Mouse (Mus musculus) natural killer cell, adult 2 months (primary cell): ENCODE data around the gene Armh4.
"Not testable (repeated sequence)": the region's sequence is repeated elsewhere in the genome, so short reads cannot be mapped to it uniquely, and the experiment has no call there.

Source experiments
- DNase-seq, 2 experiments: peaks; one replicate each; pipeline ENCODE4 v3.0.0; 2022; ENCODE audit warnings: low spot score in 2 of 2

Armh4 gene

DNA sequence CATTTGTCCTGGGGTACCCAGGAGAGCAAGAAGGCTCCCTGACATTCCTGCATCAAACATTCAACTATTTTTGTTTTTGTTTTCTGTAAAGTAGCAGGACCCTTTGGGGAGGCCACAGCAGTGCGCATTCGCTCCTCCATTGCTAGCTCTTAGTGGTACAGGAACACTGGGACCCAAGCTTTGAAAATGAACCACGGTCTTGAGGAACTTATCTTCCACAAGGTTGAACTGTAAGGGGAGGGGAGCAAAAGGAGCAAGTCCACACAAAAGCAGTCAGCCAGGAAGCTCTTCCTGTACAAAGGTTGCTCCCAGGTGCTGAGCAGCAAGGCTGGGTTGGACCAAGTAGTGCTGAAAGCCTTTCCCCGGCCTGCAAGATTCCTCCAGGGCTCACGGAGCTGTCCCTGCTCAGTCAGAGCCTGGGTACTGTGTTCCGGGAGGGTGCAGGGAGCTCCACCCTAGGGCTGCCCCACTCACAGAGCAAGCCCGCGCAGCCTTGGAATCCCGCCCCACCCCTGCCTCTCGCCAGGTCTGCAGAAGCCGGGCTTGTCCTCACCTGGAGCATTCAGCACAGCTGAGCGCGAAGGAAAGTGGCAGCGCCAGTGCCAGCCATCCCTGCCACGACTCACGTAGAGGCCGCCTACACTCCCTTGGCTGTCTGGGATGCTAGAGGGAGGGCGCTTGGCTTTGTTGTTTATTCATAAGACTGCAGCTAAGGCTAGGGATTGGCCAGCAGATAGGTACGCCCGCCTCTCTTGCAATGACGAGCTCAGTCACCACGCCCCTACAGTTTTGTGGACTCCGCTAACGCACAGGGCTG, at the start of gene Armh4:
Gene Armh4, minus strand, starts transcription at position 669 of the 817 bp plus-strand sequence.
- no peak for DNase-seq

DNA sequence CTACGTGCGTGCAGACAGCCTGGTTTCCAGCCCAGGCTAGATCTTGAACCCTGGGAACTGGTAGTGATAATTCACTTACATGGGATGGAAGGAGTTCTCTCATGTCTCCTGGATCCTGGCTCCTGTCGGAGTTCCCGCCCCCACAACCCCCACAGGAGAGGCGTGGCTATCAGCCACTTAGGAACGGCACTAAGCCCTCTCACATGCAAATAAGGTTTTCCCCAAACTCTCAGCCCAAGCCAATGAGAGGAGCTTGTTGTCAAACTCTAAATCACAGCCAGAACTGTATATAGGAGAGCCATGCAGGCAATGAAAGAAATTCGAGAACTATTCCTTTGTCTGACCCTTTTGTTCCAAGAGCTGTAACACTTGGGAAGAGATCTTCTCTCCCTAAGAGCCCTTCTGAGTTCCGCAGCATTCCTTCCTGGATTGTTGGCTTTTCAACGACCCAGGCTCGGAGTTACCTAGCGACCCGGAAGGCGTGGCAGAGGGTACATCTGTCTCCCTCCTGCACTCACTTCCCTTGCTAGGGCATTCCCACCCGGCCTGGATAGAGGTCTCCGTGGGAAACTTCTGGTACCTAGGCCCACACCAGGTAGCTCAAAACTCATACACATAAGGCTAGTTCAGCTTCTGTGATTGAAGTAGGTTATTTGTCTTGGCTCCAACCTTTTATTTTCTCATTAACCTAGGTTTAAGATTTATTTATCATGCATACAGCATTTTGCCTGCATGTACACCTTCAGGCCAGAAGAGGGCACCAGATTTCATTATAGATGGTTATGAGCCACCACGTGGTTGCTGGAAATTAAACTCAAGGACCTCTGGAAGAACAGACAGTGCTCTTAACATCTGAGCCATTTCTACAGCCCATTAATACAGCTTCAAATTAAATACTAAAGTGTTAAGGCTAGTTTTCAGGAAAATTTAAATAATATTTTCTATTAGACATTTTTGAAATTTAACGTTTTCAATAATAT, 46.3 kb upstream of the Armh4 start:
- DNase-seq: no peak

DNA sequence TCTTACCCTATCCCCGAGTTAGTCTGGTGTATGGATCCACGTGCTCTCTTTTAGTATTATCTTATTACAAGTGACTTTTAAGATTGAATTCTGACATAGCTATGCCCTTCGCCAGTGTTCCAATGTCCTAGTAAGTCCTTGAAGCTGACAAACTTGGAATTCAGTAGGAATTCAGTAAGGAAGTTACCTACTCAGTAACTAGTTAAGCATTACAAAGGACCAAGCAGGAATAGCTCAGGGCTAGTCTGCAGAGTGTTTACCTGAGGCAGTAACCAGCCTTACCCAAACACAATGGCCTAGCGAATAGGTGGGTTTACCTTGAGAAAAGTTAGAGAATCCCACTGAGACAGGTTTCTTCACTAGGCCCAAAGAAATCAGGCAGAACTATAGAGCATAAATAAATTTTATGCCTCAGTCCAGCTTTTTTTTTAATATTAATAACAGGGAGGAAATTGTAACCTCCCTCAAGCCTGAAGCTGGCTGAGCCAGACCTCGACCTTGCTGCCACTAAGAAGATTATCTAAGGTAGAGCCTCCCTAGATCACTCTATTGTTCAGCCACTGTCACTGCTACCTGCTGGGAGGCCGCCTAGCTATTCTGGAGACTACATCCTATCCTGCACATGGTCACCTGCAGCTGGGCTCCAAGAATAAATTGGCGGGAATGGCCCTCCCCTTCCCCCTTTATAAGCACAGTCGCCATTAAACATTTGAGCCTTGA, 36.7 kb upstream of the Armh4 start:
- DNase-seq: not testable (repeated sequence)

DNA sequence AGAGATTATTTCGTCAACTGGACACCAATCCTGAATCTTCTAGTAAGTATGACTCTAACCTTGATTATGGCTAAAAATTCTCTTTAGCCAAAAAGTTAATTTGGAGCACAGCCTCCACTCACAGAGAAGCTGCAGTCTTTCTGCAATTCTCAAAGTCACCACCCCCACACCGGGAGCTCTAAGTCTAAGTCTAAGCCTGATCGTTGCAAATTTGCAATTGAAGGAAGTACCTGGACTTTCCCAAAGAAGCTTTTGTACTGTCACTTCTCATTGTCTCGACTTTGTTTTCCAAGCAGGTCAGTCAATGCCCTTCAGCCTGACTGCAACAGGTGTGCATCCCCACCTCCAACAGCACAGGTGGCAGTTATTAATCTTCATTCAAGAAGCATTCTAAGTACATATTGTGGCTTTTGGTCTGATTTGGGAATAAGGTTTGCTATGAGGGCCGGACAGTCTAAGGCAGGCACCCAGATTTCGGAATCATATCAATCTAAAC, 35.6 kb upstream of the Armh4 start:
- DNase-seq: not testable (repeated sequence)

DNA sequence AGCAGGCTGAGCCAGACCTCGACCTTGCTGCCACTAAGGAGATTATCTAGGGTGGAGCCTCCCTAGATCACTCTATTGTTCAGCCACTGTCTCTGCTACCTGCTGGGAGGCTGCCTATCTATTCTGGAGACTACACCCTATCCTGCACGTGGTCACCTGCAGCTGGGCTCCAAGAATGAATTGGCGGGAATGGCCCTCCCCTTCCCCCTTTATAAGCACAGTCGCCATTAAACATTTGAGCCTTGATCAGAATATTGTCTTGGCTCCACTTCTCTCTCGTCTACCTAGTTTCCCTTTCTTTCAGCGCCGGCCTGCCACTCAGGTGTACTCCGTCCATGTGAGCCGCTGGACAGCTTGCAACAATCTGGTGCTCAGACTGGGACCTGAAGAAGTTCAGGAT, 29.8 kb upstream of the Armh4 start:
- not testable (repeated sequence) for DNase-seq

DNA sequence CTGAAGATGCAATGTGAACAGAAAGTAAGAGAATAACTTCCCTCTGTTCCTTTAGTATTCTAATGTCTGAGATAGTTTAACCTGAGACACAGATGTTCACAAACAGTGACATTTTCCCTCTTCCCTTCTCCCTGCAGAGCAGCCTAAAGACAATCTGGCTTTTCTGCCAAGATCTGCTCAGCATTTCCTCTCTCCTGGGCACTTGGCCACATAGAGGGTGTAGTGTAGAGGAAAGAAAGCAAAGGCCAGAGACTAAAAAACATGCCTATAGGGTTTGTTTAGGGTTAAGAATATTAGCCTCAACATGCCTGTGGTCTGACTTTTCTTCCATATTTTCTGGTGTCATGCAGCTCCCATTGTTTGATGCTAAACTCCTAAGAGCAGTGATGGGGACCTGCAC, 21.9 kb upstream of the Armh4 start:
- not testable (repeated sequence) for DNase-seq

DNA sequence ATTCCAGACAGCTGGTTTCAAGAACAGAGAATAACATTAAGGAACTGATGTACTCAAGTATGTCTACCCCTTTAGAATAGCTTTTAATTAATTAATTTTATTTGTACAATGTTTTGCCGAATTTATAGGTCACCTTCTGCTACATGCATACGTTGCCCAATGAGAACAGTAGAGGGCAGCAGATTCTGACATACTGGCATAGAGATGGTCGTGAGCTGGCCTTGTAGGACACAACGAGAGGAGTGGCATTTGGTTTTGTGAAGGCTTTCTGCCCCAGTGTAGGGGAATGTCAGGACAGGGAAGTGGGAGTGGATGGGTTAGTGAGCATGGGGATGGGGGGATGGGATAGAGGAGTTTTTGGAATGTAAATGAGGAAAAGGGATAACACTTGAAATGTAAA, 18.3 kb upstream of the Armh4 start:
- no peak for DNase-seq

DNA sequence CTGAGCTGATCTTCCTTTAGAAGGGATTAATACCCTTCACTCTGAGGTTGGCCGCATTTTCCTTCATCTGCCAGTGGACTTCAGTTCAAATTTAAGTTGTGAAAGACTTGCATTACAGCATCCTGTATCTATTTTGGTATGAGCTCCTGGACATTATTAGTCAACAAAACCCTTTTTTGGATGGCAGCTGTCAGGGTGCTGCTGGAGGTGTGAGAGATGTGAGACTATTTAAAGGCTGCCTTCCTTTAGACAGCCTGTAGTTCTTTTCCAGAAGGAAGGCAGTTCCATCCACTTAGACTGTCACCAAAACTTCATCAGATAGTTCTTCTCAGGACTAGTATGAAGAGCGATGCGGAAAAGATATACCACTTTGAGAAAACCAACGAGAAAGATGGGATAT, 10.8 kb upstream of the Armh4 start:
- no peak for DNase-seq

DNA sequence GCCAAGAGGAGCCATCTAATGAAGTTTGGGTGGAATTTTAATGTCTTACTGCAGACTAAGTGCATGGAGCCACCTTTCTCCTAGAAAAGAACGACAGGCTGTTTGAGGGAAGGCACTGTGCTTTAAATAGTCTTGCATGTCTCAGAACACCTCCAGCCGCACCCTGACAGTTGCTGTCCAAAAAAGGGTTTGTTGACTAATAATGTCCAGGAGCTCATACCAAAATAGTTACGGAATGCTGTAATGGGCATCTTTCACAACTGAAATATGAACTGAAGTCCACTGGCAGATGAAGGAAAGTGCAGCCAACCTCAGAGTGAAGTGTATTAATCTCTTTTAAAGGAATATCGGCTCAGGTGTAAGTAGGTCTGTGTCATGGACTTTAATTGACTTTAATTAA, 7.4 kb upstream of the Armh4 start:
- DNase-seq: no peak

DNA sequence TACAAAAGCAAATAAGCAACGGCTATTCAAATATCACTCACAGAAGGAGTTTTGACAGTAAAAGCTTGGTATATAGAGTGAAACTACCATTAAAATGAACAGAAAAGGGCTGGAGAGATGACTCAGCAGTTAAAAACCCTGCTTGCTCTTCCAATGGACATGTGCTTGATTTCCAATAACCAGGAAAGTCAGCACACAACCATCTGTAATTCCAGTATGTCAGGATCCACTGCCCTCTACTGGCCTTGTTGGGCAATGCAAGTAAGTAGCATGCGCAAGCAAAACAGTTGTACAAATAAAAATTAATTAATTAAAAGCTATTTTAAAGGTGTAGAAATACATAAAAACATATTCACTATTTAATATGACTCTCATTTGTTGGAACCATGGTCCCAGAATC, 2.6 kb upstream of the Armh4 start:
- DNase-seq: no peak

DNA sequence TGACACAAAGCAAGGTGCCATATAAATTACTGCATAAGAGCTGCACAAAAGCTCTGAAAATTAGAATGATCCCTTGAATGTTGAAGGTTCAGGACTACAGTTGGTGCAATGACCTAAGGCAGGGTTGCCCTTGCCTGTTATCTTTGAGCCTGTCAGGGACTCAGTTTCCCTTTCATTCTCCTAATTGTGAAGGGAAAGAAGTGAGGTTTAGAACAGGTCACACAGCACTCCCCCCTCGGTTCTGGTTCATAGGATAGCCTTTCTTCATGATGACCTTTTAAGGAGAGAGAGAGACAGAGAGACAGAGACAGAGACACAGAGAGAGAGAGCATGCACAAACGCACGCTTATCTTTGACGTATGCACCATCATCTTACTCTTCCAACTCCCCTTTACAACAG, 683 bp upstream of the Armh4 start:
- DNase-seq: no peak

DNA sequence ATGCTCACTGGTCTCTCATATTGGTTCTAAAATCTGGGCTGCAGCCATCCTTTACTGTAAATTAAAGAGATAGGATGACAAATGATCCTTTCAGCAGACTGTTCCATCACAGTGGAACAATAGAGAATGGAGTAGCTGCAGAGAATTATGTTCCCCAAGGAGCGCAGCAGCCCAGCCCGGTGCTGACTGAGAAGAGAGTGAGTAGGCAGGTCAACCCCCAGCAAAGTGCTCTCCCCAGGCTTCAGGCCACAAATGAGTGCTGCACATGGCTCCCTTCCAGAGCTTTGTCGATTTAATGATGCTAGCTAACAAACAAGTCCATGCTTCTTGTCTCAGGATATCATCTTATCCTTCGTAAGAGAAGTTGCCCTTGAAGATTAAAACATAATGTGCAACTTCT, 2.8 kb downstream of the Armh4 start:
- no peak for DNase-seq

DNA sequence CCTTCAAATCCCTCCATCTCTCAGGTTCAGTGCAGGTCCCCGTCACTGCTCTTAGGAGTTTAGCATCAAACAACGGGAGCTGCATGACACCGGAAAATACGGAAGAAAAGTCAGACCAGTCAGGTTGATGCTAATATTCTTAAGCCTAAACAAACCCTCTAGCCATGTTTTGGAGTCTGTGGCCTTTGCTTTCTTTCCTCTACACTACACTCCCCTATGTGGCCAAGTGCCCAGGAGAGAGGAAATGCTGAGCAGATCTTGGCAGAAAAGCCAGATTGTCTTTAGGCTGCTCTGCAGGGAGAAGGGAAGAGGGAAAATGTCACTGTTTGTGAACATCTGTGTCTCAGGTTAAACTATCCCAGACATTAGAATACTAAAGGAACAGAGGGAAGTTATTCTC, 5.6 kb downstream of the Armh4 start:
- not testable (repeated sequence) for DNase-seq

DNA sequence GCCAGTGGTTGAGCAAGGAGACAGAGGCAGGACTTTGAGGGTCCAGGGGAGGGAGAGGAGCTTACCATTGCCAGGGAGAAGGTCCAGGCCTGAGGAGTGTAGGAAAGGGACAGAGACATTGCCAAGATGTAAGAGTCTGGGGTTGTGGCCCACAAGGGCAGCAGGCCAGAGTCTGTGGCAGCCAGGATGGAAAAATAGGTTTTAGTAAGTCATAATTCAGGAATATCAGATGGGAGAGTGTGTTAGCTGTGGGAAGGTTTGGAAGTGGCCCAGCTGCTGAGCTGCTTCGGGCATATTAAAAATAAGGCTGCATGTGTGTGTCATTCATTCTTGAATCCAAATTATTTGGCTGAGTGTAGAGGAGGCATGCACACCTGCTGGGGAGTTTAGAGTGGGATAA, 11.4 kb downstream of the Armh4 start:
- no peak for DNase-seq

DNA sequence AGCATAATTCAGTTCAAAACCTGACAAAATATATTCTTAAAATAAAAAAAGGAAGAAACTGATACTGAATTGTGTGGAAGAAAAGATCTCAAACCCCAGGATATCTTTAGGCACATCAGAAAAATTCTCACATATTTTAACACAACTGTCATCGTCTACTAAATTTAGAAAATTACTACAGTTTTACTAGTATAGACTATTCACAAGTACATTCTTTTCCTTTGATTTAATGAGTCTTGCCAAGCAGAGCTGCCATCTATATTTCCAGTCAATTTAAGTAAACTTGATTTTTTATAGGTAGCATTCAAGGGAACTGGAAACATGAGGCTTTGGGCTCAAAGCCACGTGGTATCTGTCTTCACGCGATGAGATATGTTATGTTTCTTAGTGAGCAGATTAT, 16.6 kb downstream of the Armh4 start:
- DNase-seq: no peak

DNA sequence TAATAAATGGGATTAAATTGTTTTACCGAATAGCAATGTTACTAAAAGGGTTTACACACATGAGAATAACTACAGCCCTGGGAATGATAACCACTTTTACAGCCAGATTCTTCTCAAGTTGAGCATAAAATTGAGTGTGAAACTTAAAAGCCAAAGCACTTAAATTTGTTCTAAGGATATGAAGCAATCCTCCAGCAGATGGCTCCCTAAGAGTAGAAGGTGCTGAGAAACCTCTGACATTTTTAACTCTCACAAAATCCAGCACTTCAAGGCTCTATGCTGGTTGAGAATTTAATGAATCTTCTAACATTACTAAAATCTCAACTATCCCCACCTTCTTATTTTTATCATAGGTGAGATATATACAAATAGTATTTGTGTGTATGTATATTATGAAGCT, 27.3 kb downstream of the Armh4 start:
- DNase-seq: no peak

DNA sequence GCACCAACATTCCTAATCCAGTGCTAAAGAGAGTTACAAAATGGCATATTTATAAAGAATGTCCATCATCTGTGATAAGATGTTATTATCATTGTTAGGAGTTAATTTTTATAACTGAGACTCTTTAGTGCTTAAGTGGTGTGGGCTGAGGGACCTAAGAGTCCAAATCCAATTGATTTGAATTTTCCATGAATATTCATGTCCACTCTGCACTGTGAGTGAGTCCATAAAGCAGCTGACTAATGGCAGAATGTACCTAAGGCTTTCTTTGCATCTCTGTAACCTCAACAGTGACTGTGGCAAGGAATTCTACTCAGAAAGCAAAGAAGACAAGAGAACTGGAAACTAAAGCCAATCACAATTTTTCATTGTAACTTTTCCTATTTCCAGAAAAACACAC, 30.6 kb downstream of the Armh4 start:
- no peak for DNase-seq

DNA sequence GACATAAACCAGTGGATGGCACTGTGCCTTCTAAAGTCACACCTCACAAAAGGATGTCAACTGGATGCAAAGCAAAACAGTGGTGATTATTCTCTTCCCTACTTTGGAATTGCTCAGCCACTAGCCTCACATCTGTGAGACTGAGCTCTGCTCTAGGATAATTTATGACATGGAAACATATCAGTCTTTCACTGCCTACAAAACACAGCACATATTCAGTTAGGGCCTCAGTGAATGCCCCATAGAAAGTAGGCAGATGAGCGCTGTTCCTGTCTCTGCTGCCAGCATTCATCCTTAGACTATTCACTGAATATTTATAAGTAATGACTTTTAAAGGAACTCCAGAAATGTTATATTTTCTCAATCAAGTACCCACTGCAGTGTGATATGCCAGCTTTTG, 37.3 kb downstream of the Armh4 start:
- DNase-seq: no peak

DNA sequence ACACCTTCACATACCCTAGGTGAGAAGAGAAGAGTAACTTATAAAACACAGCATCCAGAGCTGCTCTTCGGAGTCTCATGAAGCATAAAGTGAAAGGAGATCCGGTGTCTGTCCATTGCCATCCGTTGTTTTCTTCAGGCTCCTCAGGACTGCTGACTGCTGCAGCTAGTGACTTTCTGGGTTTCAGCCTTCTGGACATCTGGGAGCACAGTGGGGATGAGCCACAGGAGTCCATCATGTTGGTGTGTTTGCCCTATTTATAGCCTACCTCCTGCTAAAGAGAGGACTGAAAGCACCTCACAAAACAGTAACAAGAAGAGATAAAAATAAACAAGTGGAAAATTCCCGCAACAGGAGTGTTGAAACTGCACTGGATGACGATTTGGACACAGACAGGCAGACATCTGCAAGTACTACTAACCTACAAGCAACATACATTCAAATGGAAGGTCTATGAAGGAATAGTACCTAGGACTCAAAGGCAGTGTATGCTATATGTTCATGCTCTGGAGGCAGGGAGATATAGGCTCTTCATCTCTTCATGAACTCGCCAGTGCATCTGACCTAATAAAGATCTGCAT, 39.1 kb downstream of the Armh4 start:
- no peak for DNase-seq

DNA sequence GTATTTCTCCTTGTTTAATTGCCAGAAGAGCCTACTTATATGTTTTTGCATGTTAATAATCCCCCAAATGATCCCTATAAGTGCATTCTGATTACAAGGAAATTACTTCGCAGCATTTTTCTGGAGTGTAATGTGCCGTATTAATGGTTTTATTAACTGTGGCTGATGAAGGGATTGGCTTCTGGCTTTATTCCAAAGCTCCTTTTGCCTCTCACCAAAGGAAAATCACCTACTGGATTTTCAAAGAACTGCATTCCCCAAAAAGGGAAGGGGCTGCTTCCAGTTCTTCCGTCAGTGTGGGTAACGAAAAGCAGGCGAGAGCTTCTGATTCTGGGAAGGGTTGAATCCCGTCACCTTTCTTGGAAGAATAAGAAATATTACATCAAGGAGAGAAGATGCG, 43.9 kb downstream of the Armh4 start:
- DNase-seq: no peak

DNA sequence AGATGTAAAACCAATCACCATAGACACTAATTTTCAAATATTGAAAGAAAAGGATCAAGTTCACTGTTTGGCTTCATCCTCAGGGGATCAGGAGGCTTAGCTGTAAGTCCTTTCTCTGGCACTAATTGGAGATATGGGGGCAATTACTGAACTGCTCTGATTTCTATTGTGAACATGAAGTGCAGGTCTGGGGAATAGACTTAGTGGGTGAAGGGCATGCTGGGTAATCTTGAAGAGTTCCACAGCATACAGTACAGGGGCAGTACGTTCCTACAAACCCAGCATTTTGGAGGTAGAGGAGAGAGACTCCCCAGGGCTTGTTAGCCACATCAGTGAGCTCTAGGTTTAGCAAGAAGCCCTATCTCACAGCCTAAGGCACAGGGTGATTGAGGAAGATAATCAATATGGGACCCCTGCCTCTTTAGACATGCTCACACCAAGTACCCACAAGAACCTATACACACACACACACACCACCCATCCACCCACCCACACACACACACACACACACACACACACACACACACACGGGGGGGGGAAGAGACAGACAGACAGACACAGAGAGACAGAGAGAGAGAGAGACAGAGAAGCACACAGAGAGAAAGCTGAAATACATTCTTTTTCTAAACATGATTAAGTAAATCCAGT, 44.6 kb downstream of the Armh4 start:
- no peak for DNase-seq
